Mouse (Mus musculus) erythroblast, embryonic 14.5 days (primary cell): ENCODE measurements around the gene Abcf2. TPM values are rescaled to one million over a fixed set of nuclear protein-coding genes. Genes with fewer than 3 reads are reported as not detected.

Experiments used
- H3K27me3 ChIP-seq: 2 replicates; pipeline ENCODE4 v1.6.1; 2012; ENCODE audit warnings: inconsistent platforms; ENCODE audit not compliant: control insufficient read depth
- H3K36me3 ChIP-seq: 2 replicates; pipeline ENCODE4 v1.6.1; 2012; ENCODE audit warnings: mild to moderate bottlenecking, inconsistent platforms; ENCODE audit not compliant: control insufficient read depth
- H3K4me1 ChIP-seq: 2 replicates; pipeline ENCODE4 v1.6.1; 2012; ENCODE audit warnings: inconsistent platforms; ENCODE audit not compliant: control insufficient read depth
- H3K4me3 ChIP-seq: replicated peaks from 2 replicates; pipeline ENCODE3; 2012; ENCODE audit warnings: moderate library complexity, mild to moderate bottlenecking, inconsistent platforms
- H3K9me3 ChIP-seq: 2 replicates; pipeline ENCODE4 v1.6.1; 2012; ENCODE audit warnings: low read length, inconsistent platforms, mixed read lengths; ENCODE audit not compliant: control insufficient read depth
- GATA1 ChIP-seq: IDR thresholded peaks from 2 replicates; pipeline ENCODE4 v1.6.1; 2012; ENCODE audit warnings: low read length, inconsistent platforms, mixed read lengths
- TAL1 ChIP-seq: IDR thresholded peaks from 3 replicates; pipeline ENCODE4 v1.6.1; 2012; ENCODE audit warnings: low read length, inconsistent platforms, mixed read lengths
- polyA plus RNA-seq: library from polyadenylated mRNA; stranded (reverse); fragments of >175 nt; gene quantifications from 2 replicates; pipeline ENCODE4 v1.2.3, GENCODE M21; 2012

Gene Abcf2
- polyA plus RNA-seq: 4.3 and 5.3 TPM in 2 replicates

DNA sequence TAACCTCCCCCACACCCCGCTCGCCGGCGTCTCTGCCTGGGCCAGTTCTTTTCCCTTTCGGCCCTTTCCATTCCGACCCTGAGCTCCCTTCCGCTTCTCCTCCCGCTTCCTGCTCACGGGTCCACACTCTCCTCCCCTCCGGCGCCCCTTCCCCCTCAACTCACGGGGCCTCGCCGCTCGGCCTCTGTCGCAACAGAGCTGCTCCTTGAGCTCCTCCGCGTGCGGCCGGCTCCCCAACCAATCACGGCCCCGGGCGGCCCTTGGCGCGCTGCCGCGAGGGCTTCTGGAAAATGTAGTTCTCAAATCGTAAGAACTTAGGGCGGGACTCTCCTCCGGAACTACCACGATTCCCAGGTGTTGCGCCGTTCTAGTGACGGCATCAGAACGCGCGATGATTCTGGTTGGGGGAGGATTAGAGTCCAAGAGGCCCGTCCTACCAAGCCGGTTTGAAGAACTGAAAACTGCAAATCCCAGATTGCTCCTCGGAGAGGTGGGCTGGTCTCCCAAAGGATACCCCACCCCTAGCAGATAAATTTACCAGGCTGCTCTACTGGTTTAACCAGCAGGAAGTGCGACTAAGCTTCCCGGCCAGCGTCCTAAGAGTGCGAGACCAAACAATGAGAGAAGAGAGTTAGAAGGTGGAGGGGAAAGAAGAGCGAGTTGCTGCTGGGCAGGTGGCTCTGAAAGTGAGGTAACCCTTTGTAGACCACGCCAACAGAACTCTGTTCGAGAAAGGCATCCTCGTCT lies at the start of gene Abcf2:
Gene Abcf2, minus strand, starts transcription at position 285 of the 747 bp plus-strand sequence.
- no peaks in the 10 kb centered on the region for H3K9me3 ChIP-seq
- H3K4me3 ChIP-seq: peak within 1 kb of the TSS; percentile 72
- H3K27me3 ChIP-seq: no peaks in the 10 kb centered on the region
- H3K4me1 ChIP-seq: peaks cover 29% of the 10 kb centered on the region
- H3K36me3 ChIP-seq: peaks cover 37% of the 10 kb centered on the region
- TF ChIP-seq GATA1: no peak
- TF ChIP-seq TAL1: no peak

DNA sequence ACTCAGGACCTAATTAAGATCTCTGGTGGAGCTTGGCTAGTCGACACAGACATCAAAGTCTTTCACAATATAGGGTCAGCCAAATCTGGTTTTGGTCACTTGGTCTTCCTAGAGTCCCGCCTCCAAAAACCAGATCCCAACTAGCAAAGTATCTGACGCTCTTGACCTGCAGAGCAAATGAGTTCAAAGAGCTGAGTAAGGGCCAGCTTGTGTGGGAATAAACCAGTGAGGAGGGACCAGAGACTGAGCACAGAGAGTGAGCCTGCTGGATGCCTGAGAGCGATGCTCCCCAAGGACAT lies 47.5 kb upstream of the Abcf2 start:
- no peak for TF ChIP-seq GATA1
- TF ChIP-seq TAL1: no peak
- Histone ChIP-seq H3K4me3 (no peak overlapping the region), H3K9me3 (no peaks in the 10 kb centered on the region), H3K4me1 (no peaks in the 10 kb centered on the region), H3K36me3 (no peaks in the 10 kb centered on the region), H3K27me3 (peaks cover 25% of the 10 kb centered on the region)

DNA sequence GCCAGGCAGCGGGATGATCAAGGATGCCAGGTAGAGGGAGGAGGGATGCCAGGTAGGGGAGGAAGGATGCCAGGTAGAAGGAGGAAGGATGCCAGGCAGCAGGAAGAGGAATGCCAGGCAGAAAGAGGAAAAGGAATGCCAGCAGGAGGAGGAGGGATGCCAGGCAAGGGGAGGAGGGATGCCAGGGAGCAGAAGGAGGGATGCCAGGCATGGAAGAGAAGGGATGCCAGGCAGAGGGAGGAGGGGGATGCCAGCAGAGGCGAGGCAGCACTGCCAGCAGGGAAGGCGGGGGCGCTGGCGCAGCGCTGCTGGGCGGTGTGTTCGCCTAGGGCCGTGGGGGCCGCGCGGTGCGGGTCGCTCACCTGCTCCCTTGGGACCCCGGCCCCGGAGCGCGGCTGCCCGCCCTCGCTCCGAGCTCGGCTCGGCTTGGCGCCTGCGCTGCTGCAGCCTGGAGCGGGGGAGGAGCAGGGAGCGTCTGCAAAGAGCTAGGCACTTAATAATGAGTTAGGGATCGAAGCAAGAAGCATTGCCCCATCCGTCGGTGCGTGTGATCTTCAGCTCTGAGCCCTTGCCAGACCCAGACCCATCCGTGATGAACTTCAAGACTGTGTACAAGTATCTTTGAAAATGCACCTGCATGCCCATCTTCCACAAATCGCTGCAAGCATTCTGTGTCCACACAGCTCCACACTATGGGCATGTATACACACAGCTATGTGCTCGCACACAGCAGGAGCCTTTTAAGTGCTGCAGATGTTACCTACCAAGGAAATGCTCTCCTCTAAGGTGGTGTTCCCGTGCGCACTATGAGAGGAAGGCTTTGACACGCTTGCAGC lies 46.9 kb upstream of the Abcf2 start, which contains the start of gene Smarcd3:
Gene Smarcd3, minus strand, starts transcription at position 426 of the 836 bp plus-strand sequence.
- Histone ChIP-seq H3K4me1 (no peaks in the 10 kb centered on the region), H3K27me3 (peaks cover 25% of the 10 kb centered on the region), H3K9me3 (no peaks in the 10 kb centered on the region), H3K4me3 (peak within 1 kb of the TSS; percentile 10), H3K36me3 (no peaks in the 10 kb centered on the region)
- TF ChIP-seq GATA1 (no peak), TAL1 (no peak)

GRCm38 (mm10) chr5:24623041-24623985 lies 46.0 kb upstream of the Abcf2 start:
- Histone ChIP-seq H3K36me3 (no peaks in the 10 kb centered on the region), H3K4me3 (no peak overlapping the region), H3K27me3 (peaks cover 25% of the 10 kb centered on the region), H3K9me3 (no peaks in the 10 kb centered on the region), H3K4me1 (no peaks in the 10 kb centered on the region)
- no peak for TF ChIP-seq GATA1
- no peak for TF ChIP-seq TAL1

DNA sequence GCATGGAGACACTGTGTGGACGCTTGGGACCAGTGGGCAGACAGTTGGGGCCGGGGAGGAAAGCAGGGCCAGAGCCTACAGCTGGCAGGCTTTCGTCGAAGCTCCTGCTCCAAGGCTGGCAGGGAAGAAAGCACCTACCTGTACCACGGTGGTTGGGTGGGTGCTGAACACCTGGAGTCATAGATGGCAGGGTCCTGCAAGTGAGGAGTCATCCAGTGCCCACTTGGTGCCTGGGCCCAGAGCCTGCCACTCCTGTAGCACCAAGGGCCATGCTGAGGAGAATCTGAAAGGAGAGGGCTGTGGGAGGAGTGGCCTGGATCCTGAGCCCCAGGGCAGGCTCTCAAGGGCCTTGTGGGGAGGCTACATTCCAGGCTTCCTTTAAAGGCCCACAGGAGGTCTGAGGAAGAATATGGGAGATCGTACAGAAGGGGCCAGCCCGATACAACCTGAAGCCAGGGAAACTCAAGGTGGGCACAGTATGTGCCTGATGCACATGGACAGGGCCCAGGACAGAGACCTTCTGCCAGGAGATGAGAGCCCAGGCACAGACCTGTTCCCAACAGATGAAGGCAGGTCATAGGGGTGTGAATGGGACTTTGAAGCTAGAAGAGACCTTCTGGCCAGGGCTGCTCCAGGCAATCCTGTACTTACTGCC lies 45.2 kb upstream of the Abcf2 start:
- no peak for TF ChIP-seq TAL1
- TF ChIP-seq GATA1: no peak
- Histone ChIP-seq H3K4me3 (no peak overlapping the region), H3K9me3 (no peaks in the 10 kb centered on the region), H3K27me3 (peaks cover 25% of the 10 kb centered on the region), H3K36me3 (no peaks in the 10 kb centered on the region), H3K4me1 (no peaks in the 10 kb centered on the region)

- Histone ChIP-seq H3K27me3 (peaks cover 23% of the 10 kb centered on the region), H3K36me3 (no peaks in the 10 kb centered on the region), H3K4me3 (no peak overlapping the region), H3K4me1 (no peaks in the 10 kb centered on the region), H3K9me3 (no peaks in the 10 kb centered on the region)
- TF ChIP-seq TAL1 (no peak), GATA1 (no peak)
Observed at GRCm38 (mm10) chr5:24620626-24621025, 43.4 kb upstream of the Abcf2 start.

- Histone ChIP-seq H3K4me3 (no peak overlapping the region), H3K9me3 (no peaks in the 10 kb centered on the region), H3K27me3 (peaks cover 22% of the 10 kb centered on the region), H3K36me3 (no peaks in the 10 kb centered on the region), H3K4me1 (no peaks in the 10 kb centered on the region)
- no peak for TF ChIP-seq GATA1
- TF ChIP-seq TAL1: no peak
Observed at GRCm38 (mm10) chr5:24620116-24620515, 42.8 kb upstream of the Abcf2 start.

DNA sequence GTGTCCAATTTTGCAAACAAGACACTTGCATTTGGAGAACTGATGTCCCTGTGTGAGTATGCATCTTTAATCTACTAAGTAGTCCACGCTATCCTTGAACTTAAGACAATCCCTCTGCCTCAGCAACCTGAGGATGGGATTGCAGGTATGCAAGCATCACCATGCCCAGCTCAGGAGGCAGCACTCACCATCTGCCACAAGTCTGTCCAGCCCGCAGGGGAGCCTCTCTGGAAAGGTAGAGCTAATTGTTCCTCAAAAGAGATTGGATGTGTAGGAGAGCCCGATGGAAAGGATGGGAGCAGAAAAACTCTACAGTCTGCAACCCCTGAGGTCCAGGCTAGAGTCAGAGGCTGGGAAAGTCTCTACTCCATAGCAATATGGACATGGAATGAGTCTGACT lies 41.7 kb upstream of the Abcf2 start:
- no peaks in the 10 kb centered on the region for H3K36me3 ChIP-seq
- H3K9me3 ChIP-seq: no peaks in the 10 kb centered on the region
- peaks cover 11% of the 10 kb centered on the region for H3K27me3 ChIP-seq
- TF ChIP-seq TAL1: no peak
- TF ChIP-seq GATA1: no peak
- no peaks in the 10 kb centered on the region for H3K4me1 ChIP-seq
- H3K4me3 ChIP-seq: no peak overlapping the region
